8 mouse cellular contexts compared by ENCODE assay signal in the genomic region with DNA sequence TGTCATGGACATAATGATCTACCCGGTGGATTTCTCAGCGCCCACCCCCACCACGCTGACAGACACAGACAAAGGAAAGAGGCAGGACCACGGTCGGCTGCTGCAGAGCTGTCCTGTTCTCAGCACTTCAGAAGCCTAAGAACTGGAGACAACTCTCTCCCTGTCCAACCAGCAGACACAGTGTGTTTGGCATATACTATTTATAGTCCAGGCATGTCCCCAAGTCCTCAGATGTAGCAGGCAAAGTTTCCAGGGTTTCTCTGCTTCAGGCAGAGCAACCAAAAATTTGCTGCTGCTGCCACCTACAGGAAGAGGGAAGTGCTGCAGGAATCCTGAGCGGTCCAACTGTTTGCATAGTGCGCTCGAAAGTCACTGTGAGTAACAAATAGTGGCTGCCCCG. TPM values are rescaled to one million over a fixed set of nuclear protein-coding genes. Genes with fewer than 3 reads are reported as not detected.
DNase-seq lines count a peak whose midpoint lies in the region; ATAC-seq and TF ChIP-seq lines count a peak whose summit lies in the region.

No protein-coding gene starts in this region.

- 35% methylated on average over 9 of the region's 9 CpGs for WGBS in intestine, postnatal 0 days
- WGBS in intestine, embryonic 16.5 days, result 40% methylated on average over 9 of the region's 9 CpGs
- WGBS in forebrain, embryonic 13.5 days, result 27% methylated on average over 9 of the region's 9 CpGs

- no peaks in the 10 kb centered on the region for H3K27me3 ChIP-seq in intestine, postnatal 0 days (replicated peaks; ENCODE audit: control insufficient read depth, insufficient read depth, low read length)
- H3K27me3 ChIP-seq in intestine, embryonic 16.5 days (replicated peaks; ENCODE audit: control insufficient read depth, insufficient read depth, low read length), result 0 out of 2 replicates have a peak, but pooled peaks cover 3% of the 10 kb centered on the region
- 0 out of 2 replicates have a peak, but pooled peaks cover 6% of the 10 kb centered on the region for H3K27me3 ChIP-seq in forebrain, embryonic 13.5 days

- H3K4me1 ChIP-seq in intestine, postnatal 0 days (replicated peaks; ENCODE audit: control insufficient read depth, insufficient read depth, low read length), result no peaks in the 10 kb centered on the region
- no peaks in the 10 kb centered on the region; the same call in 1 of the 2 replicates for H3K4me1 ChIP-seq in intestine, embryonic 16.5 days (ENCODE audit: control insufficient read depth, insufficient read depth, low read length)
- H3K4me1 ChIP-seq in forebrain, embryonic 13.5 days, result peaks cover 6% of the 10 kb centered on the region; the same call in 1 of the 2 replicates

- H3K27ac ChIP-seq in intestine, postnatal 0 days (ENCODE audit: low read depth, low read length), result no peak overlapping the region
- H3K27ac ChIP-seq in intestine, embryonic 16.5 days (ENCODE audit: low read length), result no peak overlapping the region
- H3K27ac ChIP-seq in forebrain, embryonic 13.5 days, result no peak overlapping the region

- no peak overlapping the region for H3K4me3 ChIP-seq in intestine, postnatal 0 days (ENCODE audit: low read depth, low read length)
- no peak overlapping the region for H3K4me3 ChIP-seq in intestine, embryonic 16.5 days (ENCODE audit: low read length)
- no peak overlapping the region for H3K4me3 ChIP-seq in forebrain, embryonic 13.5 days

- peak; percentile 88 for TF ChIP-seq CTCF in intestine, postnatal 0 days (IDR thresholded peaks at IDR 0.05; ENCODE audit: low read depth)

- no peak overlapping the region for H3K4me2 ChIP-seq in intestine, postnatal 0 days (replicated peaks; ENCODE audit: low read depth)
- no peak overlapping the region for H3K4me2 ChIP-seq in intestine, embryonic 16.5 days (ENCODE audit: low read depth, low read length)
- no peak overlapping the region for H3K4me2 ChIP-seq in forebrain, embryonic 13.5 days

- no peak overlapping the region for H3K9ac ChIP-seq in intestine, postnatal 0 days (ENCODE audit: low read depth, low read length)
- H3K9ac ChIP-seq in intestine, embryonic 16.5 days (ENCODE audit: low read depth, low read length), result no peak overlapping the region
- no peak overlapping the region for H3K9ac ChIP-seq in forebrain, embryonic 13.5 days

- no peaks in the 10 kb centered on the region for H3K36me3 ChIP-seq in intestine, postnatal 0 days (ENCODE audit: control insufficient read depth, insufficient read depth)
- H3K36me3 ChIP-seq in intestine, embryonic 16.5 days (ENCODE audit: control insufficient read depth, insufficient read depth, low read length), result no peaks in the 10 kb centered on the region
- H3K36me3 ChIP-seq in forebrain, embryonic 13.5 days (ENCODE audit: poor library complexity, severe bottlenecking), result no peaks in the 10 kb centered on the region

- peak; percentile 88 to 92 for DNase-seq in heart, postnatal 10 days
- peak; percentile 71 for DNase-seq in layer of hippocampus, adult 9-10 months (ENCODE audit: low spot score)
- DNase-seq in lung, postnatal 36 days, result peak; percentile 71
- DNase-seq in right cerebral cortex, postnatal 25 days, result peak; percentile 84

- ATAC-seq in intestine, postnatal 0 days, result no peak
- ATAC-seq in intestine, embryonic 16.5 days, result no peak
- ATAC-seq in cerebellum, adult (ENCODE audit: insufficient number of reproducible peaks, low FRiP score, low TSS enrichment), result peak; percentile 75
- peak; percentile 90 for ATAC-seq in forebrain, embryonic 13.5 days

- intact Hi-C loops in heart, postnatal 10 days (cut with DNase I), result loop anchor here (1.0 kb wide), 2 partner anchors 197 to 294 kb away; no protein-coding TSS in a partner anchor

- H3K9me3 ChIP-seq in intestine, postnatal 0 days (ENCODE audit: control insufficient read depth), result no peaks in the 10 kb centered on the region
- H3K9me3 ChIP-seq in intestine, embryonic 16.5 days (ENCODE audit: control insufficient read depth, low read length), result no peaks in the 10 kb centered on the region
- H3K9me3 ChIP-seq in forebrain, embryonic 13.5 days (replicated peaks), result no peaks in the 10 kb centered on the region

RNA-seq across cellular contexts. Expression of gene Efcab6, which starts 11.3 kb away (rescaled TPM):
- not detected in 2 replicates for polyA plus RNA-seq in intestine, postnatal 0 days (2015; fragmentation: Nextera tagmentation; extraction: Ambion mirVana)
- 0.05 and 0.18 TPM in 2 replicates for polyA plus RNA-seq in intestine, embryonic 16.5 days (2015; fragmentation: Nextera tagmentation; extraction: Ambion mirVana)
- 1.9 and 2.3 TPM in 2 replicates for polyA plus RNA-seq in forebrain, embryonic 13.5 days (2015; fragmentation: Nextera tagmentation; extraction: Ambion mirVana)
- total RNA-seq in heart, postnatal 10 days (2021), result not detected

RNA-seq across cellular contexts. Expression of gene Sult4a1, which starts 51.7 kb away (rescaled TPM):
- 3.8 and 4.5 TPM in 2 replicates for polyA plus RNA-seq in intestine, postnatal 0 days (2015; fragmentation: Nextera tagmentation; extraction: Ambion mirVana)
- polyA plus RNA-seq in intestine, embryonic 16.5 days (2015; fragmentation: Nextera tagmentation; extraction: Ambion mirVana), result 4.9 and 5.1 TPM in 2 replicates
- 40.3 and 43.3 TPM in 2 replicates for polyA plus RNA-seq in forebrain, embryonic 13.5 days (2015; fragmentation: Nextera tagmentation; extraction: Ambion mirVana)
- not detected for total RNA-seq in heart, postnatal 10 days (2021)

Comparison
In these comparisons a context has a peak if more than half of its experiments do, and no peak if none do; other contexts are left out.
1. ATAC-seq: peak in cerebellum, adult (single experiment) and forebrain, embryonic 13.5 days (single experiment); none in intestine, postnatal 0 days (single experiment) and intestine, embryonic 16.5 days (single experiment).
2. Peak in every context shown above with its lines, with median percentiles within 50 percentile points of each other: DNase-seq.